Mouse (Mus musculus): ENCODE results near the gene Engase. TPM values are rescaled to one million over a fixed set of nuclear protein-coding genes. Genes with fewer than 3 reads are reported as not detected.

The Engase gene
- polyA plus RNA-seq, 1 experiment from 2014 or later: 9.6 TPM

GRCm38 (mm10) chr11:118512257-118512910, 35.8 kb downstream of the Engase start:
- H3K9me3 ChIP-seq: no peaks in the 10 kb centered on the region
- 22% methylated on average over 15 of the region's 15 CpGs for WGBS
- H3K4me3 ChIP-seq: no peak overlapping the region
- H3K36me3 ChIP-seq: no peaks in the 10 kb centered on the region
- peaks cover 30% of the 10 kb centered on the region for H3K4me1 ChIP-seq
- peak; percentile 43 for ATAC-seq (ENCODE audit: insufficient number of reproducible peaks, insufficient read depth, low FRiP score, low TSS enrichment, low read depth)
- H3K27ac ChIP-seq: peak overlapping the region; percentile 62
- peak overlapping the region; percentile 32; the same call in 1 of the 2 replicates for H3K9ac ChIP-seq
- peaks cover 10% of the 10 kb centered on the region; the same call in 1 of the 2 replicates for H3K27me3 ChIP-seq
- H3K4me2 ChIP-seq: peak overlapping the region; percentile 44

GRCm38 (mm10) chr11:118517924-118518323, 41.3 kb downstream of the Engase start:
- 67% methylated on average over 7 of the region's 7 CpGs for WGBS
- no peak overlapping the region for H3K4me2 ChIP-seq
- no peaks in the 10 kb centered on the region for H3K9me3 ChIP-seq
- H3K4me1 ChIP-seq: peaks cover 10% of the 10 kb centered on the region
- no peaks in the 10 kb centered on the region for H3K36me3 ChIP-seq
- peaks cover 3% of the 10 kb centered on the region; the same call in 1 of the 2 replicates for H3K27me3 ChIP-seq
- no peak for ATAC-seq (ENCODE audit: insufficient number of reproducible peaks, insufficient read depth, low FRiP score, low TSS enrichment, low read depth)
- H3K4me3 ChIP-seq: no peak overlapping the region
- no peak overlapping the region for H3K9ac ChIP-seq
- no peak overlapping the region for H3K27ac ChIP-seq

GRCm38 (mm10) chr11:118518743-118519142, 42.1 kb downstream of the Engase start:
- H3K36me3 ChIP-seq: no peaks in the 10 kb centered on the region
- peaks cover 3% of the 10 kb centered on the region; the same call in 1 of the 2 replicates for H3K27me3 ChIP-seq
- ATAC-seq (ENCODE audit: insufficient number of reproducible peaks, insufficient read depth, low FRiP score, low TSS enrichment, low read depth): no peak
- 80% methylated on average over 7 of the region's 7 CpGs for WGBS
- peaks cover 4% of the 10 kb centered on the region for H3K4me1 ChIP-seq
- no peak overlapping the region for H3K4me3 ChIP-seq
- H3K4me2 ChIP-seq: no peak overlapping the region
- H3K9me3 ChIP-seq: no peaks in the 10 kb centered on the region
- H3K9ac ChIP-seq: no peak overlapping the region
- no peak overlapping the region for H3K27ac ChIP-seq

GRCm38 (mm10) chr11:118520251-118520650, 43.6 kb downstream of the Engase start:
- 60% methylated on average over 5 of the region's 5 CpGs for WGBS
- Histone ChIP-seq H3K4me3 (no peak overlapping the region), H3K4me2 (no peak overlapping the region), H3K27me3 (peaks cover 8% of the 10 kb centered on the region), H3K9ac (no peak overlapping the region), H3K36me3 (no peaks in the 10 kb centered on the region), H3K9me3 (no peaks in the 10 kb centered on the region), H3K4me1 (no peaks in the 10 kb centered on the region), H3K27ac (no peak overlapping the region)
- ATAC-seq (ENCODE audit: insufficient number of reproducible peaks, insufficient read depth, low FRiP score, low TSS enrichment, low read depth): no peak

- Histone ChIP-seq H3K4me1 (no peaks in the 10 kb centered on the region), H3K4me3 (no peak overlapping the region), H3K27ac (no peak overlapping the region), H3K36me3 (no peaks in the 10 kb centered on the region), H3K27me3 (peaks cover 7% of the 10 kb centered on the region; the same call in 1 of the 2 replicates), H3K9me3 (no peaks in the 10 kb centered on the region), H3K9ac (no peak overlapping the region), H3K4me2 (no peak overlapping the region)
- 84% methylated on average over 2 of the region's 2 CpGs for WGBS
- no peak; the same call in 1 of the 2 replicates for ATAC-seq (ENCODE audit: insufficient number of reproducible peaks, insufficient read depth, low FRiP score, low TSS enrichment, low read depth)
Measured at GRCm38 (mm10) chr11:118520932-118521331, 44.3 kb downstream of the Engase start.

- no peaks in the 10 kb centered on the region for H3K4me1 ChIP-seq
Measured at GRCm38 (mm10) chr11:118523496-118524145, 47.0 kb downstream of the Engase start.

GRCm38 (mm10) chr11:118525059-118525458, 48.4 kb downstream of the Engase start:
- H3K27me3 ChIP-seq: peaks cover 7% of the 10 kb centered on the region; the same call in 1 of the 2 replicates
- no peak overlapping the region for H3K4me3 ChIP-seq
- H3K4me2 ChIP-seq: no peak overlapping the region
- H3K9ac ChIP-seq: no peak overlapping the region
- H3K9me3 ChIP-seq: no peaks in the 10 kb centered on the region
- ATAC-seq (ENCODE audit: insufficient number of reproducible peaks, insufficient read depth, low FRiP score, low TSS enrichment, low read depth): no peak
- no peak overlapping the region for H3K27ac ChIP-seq
- H3K4me1 ChIP-seq: 0 out of 2 replicates have a peak, but pooled peaks cover 4% of the 10 kb centered on the region
- 63% methylated on average over 11 of the region's 11 CpGs for WGBS
- no peaks in the 10 kb centered on the region for H3K36me3 ChIP-seq

More at GRCm38 (mm10) chr11:118523496-118524145, 47.0 kb downstream of the Engase start:
- Histone ChIP-seq H3K36me3 (no peaks in the 10 kb centered on the region), H3K27ac (no peak overlapping the region), H3K4me2 (no peak overlapping the region), H3K27me3 (peaks cover 7% of the 10 kb centered on the region; the same call in 1 of the 2 replicates), H3K9me3 (no peaks in the 10 kb centered on the region), H3K9ac (no peak overlapping the region), H3K4me3 (no peak overlapping the region)
- 78% methylated on average over 4 of the region's 4 CpGs for WGBS
- ATAC-seq (ENCODE audit: insufficient number of reproducible peaks, insufficient read depth, low FRiP score, low TSS enrichment, low read depth): no peak

GRCm38 (mm10) chr11:118528761-118529160, 52.1 kb downstream of the Engase start:
- Histone ChIP-seq H3K9me3 (no peaks in the 10 kb centered on the region), H3K4me3 (no peak overlapping the region), H3K27me3 (peaks cover 7% of the 10 kb centered on the region; the same call in 1 of the 2 replicates), H3K4me2 (no peak overlapping the region), H3K9ac (no peak overlapping the region), H3K4me1 (0 out of 2 replicates have a peak, but pooled peaks cover 5% of the 10 kb centered on the region), H3K36me3 (no peaks in the 10 kb centered on the region), H3K27ac (no peak overlapping the region)
- ATAC-seq (ENCODE audit: insufficient number of reproducible peaks, insufficient read depth, low FRiP score, low TSS enrichment, low read depth): no peak
- WGBS: 92% methylated on average over 9 of the region's 9 CpGs

- Histone ChIP-seq H3K4me2 (no peak overlapping the region), H3K4me1 (peaks cover 12% of the 10 kb centered on the region), H3K36me3 (no peaks in the 10 kb centered on the region), H3K27me3 (0 out of 2 replicates have a peak, but pooled peaks cover 2% of the 10 kb centered on the region), H3K27ac (no peak overlapping the region), H3K9me3 (no peaks in the 10 kb centered on the region), H3K9ac (no peak overlapping the region), H3K4me3 (no peak overlapping the region)
- WGBS: 79% methylated on average over 8 of the region's 8 CpGs
- ATAC-seq (ENCODE audit: insufficient number of reproducible peaks, insufficient read depth, low FRiP score, low TSS enrichment, low read depth): no peak
Measured at GRCm38 (mm10) chr11:118530313-118530712, 53.7 kb downstream of the Engase start.

GRCm38 (mm10) chr11:118534382-118535092, 57.9 kb downstream of the Engase start:
- WGBS: 26% methylated on average over 18 of the region's 18 CpGs
- Histone ChIP-seq H3K4me2 (no peak overlapping the region), H3K9me3 (no peaks in the 10 kb centered on the region), H3K36me3 (no peaks in the 10 kb centered on the region), H3K4me1 (peaks cover 12% of the 10 kb centered on the region), H3K27me3 (no peaks in the 10 kb centered on the region; the same call in 1 of the 2 replicates), H3K9ac (no peak overlapping the region), H3K4me3 (no peak overlapping the region), H3K27ac (no peak overlapping the region)
- no peak for ATAC-seq (ENCODE audit: insufficient number of reproducible peaks, insufficient read depth, low FRiP score, low TSS enrichment, low read depth)

GRCm38 (mm10) chr11:118538008-118538407, 61.4 kb downstream of the Engase start:
- no peaks in the 10 kb centered on the region for H3K36me3 ChIP-seq
- no peak overlapping the region for H3K9ac ChIP-seq
- H3K27me3 ChIP-seq: no peaks in the 10 kb centered on the region; the same call in 1 of the 2 replicates
- H3K4me1 ChIP-seq: peaks cover 11% of the 10 kb centered on the region
- 79% methylated on average over 11 of the region's 11 CpGs for WGBS
- H3K4me3 ChIP-seq: no peak overlapping the region
- no peak overlapping the region for H3K4me2 ChIP-seq
- H3K9me3 ChIP-seq: no peaks in the 10 kb centered on the region
- ATAC-seq (ENCODE audit: insufficient number of reproducible peaks, insufficient read depth, low FRiP score, low TSS enrichment, low read depth): 0 out of 2 replicates have a peak, but pooled peaks have one; percentile 18
- no peak overlapping the region for H3K27ac ChIP-seq

All from embryonic facial prominence, embryonic 13.5 days (tissue).